Mouse (Mus musculus): ENCODE data around the gene Cd69.

DNA sequence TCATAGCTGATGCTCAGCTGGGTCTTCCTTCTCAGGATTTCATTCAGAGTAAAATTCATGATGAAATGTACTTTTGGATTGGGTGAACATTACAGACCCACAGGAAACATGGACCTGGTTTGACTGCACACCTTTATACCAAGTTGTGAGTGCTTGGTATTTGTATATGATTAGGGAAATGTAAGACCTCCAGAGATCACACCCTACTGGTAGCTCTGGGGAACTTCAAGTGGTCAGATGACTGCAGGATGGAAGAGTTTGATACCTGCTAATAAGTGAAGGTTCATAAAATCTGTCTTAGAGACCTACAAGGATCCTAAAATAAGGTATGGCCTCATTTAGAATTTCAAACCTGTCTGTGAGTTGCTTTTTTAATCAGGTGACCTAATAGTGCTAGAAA lies 27.0 kb downstream of the Cd69 start:
- no peak for TF ChIP-seq CTCF (IDR thresholded peaks at IDR 0.05; ENCODE audit: low read depth, low read length)
- TF ChIP-seq EP300 (IDR thresholded peaks at IDR 0.05; ENCODE audit: insufficient read depth, low read depth, low read length): no peak
